Mouse (Mus musculus): Measurements from ENCODE around the gene Kcnc1.

GRCm38 (mm10) chr7:46399676-46400075 is 3.4 kb downstream of the Kcnc1 start:
- TF ChIP-seq EP300 (IDR thresholded peaks at IDR 0.05; ENCODE audit: low read depth), result no peak
- no peak for TF ChIP-seq CTCF (IDR thresholded peaks at IDR 0.05; ENCODE audit: low read depth)

Data from liver, embryonic 14.5 days (tissue).